Mouse (Mus musculus) heart, adult 9 months (tissue): ENCODE measurements around the gene Pnmal1.
"Not testable (repeated sequence)": the region's sequence is repeated elsewhere in the genome, so short reads cannot be mapped to it uniquely, and the experiment has no call there.

Experiments used
- DNase-seq, 2 experiments: peaks; one replicate each; pipeline ENCODE4 v3.0.0; 2022; ENCODE audit warnings: low spot score in 2 of 2

The Pnmal1 gene

DNA sequence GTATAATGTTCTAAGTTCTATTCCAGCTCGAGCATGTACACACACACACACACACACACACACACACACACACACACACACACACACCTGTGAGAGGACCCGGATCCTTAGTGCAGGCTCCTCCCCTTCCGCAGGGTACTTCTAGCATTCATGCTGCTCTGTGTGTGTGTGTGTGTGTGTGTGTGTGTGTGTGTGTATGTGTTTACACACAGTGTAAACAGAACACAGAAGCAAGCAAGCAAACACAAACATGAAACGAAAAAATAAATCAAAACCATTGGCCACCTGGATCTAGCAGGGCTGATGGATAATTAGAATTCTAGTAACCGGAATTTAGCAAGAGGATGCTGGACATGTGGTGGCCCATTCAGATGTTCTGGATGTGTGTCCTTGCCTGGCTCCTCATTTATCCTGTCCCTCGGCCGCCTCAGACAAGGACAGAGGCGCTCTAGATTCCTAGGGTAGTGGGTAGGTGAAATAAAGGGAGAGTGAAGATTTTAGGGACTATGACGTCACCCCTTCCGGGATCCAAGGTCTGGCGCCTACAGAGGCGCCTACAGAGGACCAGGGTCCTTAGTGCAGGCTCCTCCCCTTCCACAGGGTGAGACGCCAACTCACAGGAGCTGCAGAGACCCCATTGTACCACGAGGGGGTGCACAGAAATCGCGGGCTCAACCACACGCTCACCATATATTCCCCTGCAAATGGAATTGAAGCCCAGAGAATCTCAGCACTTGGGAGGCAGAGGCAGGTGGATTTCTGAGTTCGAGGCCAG lies 8.4 kb upstream of the Pnmal1 start:
- DNase-seq: peak; percentile 71 to 84

DNA sequence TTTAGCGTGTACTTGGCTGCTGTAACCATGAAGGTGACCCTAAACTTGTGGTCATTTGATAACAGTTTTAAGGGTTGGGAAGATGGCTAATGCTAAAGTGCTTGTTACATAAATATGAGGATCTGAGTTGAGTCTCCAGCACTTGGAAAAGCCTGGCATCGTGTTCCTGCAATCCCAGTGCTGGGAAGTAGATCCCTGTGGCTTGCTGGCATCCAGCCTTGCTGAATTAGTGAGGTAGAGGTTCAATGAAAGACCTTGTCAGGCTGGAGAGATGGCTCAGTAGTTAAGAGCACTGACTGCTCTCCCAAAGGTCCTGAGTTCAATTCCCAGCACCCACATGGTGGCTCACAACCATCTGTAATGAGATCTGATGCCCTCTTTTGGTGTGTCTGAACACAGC lies 5.7 kb upstream of the Pnmal1 start:
- not testable (repeated sequence) for DNase-seq

DNA sequence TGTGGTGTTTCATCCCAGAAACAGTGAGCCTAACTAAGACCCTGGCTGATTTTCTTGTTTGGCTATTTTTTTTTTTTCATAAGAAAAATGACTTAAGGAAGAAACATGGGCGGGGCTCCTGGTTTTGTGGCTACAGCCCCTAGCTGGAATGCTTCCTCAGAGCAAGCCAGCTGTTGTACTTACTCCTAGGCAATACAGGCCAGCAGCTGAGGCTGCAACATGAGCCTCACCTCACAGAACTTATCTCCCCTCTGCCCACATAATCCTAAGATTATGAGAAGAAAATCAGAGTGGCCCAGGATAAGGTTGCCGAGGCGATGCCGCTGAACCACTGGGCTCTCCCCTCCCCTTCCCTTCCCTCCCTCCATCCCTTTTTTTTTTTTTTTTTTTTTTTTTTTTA lies 3.8 kb upstream of the Pnmal1 start:
- DNase-seq: no peak

DNA sequence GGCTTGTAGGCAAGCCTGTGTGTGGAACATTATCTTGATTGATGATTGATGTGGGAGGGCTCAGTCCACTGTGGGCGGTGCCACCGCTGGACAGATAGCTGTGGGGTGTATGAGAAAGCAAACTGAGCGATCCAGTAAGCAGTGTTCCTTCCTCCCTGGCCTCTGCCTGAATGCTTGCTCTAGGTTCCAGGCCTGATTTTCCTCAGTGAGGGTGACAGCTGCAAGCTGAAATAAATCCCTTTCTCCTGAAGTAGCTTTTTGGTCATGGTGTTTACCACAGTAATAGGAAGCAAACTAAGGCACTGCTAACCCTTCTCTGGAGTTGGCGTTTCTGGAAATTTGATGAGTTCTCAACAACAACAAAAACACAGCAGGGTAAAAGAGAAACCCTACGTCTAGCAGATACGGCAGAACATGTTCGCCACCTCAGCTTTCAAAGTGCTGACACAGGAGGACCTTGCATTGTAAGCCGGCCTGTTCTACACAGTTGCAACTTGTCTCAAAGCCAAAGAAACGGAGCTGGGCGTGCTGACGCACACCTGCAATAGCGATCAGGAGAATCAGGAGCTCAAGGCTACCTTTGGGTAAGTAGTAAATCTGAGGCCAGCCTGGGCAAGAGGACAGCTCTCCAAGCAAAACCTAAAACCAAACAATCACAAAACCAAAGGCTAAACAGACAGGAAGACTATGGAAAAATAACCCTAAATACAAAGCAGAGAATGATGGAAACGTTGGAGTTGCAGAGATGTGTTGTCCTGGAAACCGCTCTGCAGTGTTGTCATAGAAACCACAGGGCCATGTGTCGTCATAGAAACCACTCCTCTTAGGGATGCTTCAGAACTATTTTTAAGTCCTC lies 2.8 kb upstream of the Pnmal1 start:
- no peak for DNase-seq

DNA sequence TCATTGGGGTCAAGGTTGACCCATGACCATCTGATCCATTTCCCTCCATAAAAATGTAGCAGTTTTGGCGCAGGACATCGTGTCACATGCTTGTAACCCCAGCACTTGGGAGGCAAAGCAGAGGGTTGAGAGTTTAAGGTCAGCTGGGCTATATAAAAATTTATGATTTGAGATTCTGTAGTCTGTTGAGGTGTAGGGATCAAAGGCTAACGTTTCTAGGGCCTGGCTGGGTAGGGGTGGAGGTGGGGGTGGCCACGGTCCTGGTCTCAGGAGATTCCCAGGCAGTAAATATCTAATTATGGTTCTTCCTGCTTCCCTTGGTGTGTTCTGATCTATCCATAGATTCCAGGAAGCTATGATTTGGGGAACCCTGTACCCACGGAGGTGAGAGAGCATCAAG lies 2.2 kb downstream of the Pnmal1 start:
- no peak for DNase-seq

DNA sequence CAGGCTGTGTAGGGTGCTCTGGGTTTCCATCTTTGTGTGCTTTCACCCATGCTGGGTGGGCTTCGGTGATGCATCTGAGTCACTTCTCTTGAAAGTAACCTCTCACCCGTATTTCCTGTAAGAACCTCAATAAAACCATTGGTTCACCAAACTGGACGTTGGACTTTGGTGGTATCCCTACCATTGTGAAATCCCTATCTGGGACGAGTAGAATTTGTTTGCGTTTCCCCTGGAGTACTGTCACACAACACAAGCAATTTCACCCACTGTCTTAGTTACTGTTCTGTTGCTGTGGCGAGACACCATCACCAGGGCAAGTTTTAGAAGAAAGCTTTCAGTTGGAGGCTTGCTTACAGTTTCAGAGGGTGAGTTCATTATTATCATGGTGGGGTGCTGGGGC lies 8.9 kb downstream of the Pnmal1 start:
- DNase-seq: no peak

DNA sequence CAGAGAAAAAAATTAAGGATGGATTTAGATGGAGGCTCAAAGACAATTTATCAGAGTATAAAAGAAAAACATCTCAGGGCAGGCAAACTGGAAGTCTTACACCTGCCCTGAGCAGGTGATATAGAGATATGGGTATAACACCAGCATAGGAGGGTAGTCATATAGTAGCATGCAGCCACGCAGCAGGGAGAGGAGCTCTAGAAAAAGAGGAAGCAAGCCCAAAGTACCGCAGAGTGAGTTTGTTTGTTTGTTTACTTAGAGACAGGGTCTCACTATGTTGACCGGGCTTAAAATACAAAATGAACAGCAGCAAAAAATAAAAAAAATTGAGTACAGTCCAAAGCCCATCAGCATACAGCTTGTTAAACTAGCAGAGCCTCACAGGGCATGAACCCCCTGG lies 11.7 kb downstream of the Pnmal1 start:
- no peak for DNase-seq

DNA sequence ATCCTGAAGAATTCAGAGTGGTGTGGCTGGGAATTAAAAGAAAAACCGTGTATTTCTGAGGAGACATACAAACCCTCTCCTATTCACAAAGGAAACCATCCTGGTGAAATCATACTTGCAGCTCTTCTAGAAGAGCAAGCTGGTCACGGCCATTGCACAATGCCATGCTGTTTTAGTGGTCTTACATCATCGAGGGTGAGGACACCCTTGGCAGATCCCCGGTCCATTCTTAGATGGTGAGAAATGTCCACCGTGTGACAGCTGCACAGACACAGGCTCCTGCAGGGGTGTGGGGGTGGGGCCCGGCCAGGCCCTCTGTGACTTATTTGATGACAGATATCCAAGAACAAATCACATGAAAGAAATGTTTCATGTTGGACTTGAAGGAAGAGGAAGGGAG lies 14.5 kb downstream of the Pnmal1 start:
- DNase-seq: peak; percentile 65 to 74

DNA sequence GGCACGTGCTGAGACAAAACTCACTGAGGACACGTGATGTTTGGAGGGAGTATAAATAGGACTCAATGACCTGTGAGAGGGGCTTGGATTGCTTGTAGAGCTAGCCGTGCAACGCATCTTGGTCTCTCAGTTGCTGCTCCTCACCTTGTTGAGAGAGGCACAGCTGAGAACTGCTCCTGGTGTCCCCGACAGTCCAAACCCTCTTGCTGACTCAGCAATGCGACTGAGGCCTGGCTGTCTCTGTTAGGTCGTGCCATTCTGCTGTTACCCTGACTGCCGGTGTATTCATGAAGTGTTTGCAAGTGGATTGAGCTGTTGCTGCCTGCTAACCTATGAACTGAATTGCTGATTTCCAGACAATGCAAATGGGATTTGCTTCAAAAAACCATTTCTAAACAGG lies 16.8 kb downstream of the Pnmal1 start:
- no peak for DNase-seq

DNA sequence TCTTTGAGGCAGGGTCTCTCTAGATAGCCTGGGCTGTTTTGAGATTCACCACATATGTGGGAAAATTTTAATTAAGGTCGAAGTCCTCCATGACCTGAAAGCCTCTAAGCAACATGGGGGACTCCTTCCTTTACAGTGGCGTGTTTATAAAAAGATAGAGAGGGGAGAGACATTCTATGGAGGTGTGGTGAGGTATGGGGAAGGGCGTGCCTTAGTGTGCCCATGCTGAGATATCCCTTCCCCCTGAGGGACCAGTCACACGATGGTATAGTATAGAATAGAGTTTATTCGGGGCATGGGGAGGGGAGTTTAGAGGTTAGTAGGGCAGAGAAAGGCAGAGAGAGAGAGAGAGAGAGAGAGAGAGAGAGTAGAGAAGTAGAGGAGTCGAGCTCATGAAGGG lies 18.7 kb downstream of the Pnmal1 start:
- no peak for DNase-seq

DNA sequence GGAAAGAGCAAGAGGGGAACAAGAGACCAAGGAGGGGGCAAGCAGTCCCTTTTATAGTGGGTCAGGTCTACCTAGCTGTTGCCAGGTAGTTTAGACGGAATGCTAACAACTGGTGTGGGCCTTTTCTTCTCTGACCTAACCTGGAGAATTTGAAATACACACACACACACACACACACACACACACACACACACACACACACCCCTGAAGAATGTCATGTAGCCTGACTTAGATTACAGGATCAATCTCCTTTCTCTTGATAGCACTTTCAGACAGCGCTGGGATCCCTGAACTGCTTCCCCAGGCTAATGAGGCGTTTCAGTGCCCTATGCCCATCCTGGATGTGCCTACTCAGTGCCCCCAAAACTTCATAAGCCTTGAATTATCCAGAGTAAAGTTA lies 19.1 kb downstream of the Pnmal1 start:
- no peak for DNase-seq

DNA sequence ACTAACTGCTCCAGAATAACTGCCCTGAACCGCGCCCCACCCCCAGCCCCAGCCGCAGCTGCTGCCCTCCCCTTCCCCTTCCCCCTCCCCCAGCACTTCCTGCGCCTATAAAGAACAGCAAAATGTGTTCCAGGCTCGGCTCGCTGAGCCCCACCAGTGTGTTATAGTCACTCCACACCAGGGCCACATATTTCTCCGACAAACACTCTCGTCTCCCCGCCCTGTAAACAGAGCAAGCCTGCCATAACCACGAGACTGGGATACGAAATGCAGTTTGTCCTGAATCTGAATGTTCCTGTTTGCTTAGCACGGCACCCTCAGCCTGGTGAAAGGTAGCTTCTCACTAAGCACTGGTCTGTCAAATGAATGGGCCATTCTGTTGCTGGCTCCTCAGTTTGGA lies 20.9 kb downstream of the Pnmal1 start:
- DNase-seq: peak; percentile 23 to 34

DNA sequence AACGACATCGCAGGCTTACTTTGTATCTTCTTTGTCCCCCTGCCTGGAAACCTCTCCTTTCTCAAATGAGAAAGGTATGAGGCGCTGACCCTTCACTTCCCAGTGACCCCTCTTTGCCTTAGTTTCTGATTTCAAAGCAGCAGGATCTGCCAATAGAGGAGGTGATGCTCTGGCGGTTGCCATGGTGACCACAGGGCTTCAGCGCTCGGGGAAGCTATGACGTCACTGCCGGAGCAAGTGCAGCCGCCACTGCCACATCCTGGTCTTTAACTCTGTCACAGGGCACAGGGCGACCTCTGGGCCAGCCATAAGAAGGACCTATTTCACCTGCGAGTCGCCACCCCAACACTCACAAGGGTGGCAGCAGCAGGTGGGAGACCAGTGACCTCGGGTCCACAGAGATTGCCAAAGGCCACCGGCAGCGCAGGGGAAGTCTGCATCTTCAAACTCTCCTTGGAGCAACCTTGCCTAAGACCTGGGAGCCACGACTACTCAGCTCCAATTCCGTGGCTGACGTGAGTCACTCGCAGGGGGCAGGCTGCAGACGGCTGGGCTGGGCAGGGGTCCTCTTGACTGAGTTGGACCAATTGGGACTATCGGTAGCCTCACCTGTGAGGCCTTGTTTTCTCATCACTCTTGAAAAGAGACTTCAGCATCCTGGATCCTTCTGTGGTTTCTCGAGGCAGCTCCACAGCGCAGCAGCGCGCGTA lies 23.5 kb downstream of the Pnmal1 start, which contains the start of gene Gm42372:
Gm42372 (plus strand) TSS at position 228 of the 710 bp plus-strand sequence.
- DNase-seq: no peak

DNA sequence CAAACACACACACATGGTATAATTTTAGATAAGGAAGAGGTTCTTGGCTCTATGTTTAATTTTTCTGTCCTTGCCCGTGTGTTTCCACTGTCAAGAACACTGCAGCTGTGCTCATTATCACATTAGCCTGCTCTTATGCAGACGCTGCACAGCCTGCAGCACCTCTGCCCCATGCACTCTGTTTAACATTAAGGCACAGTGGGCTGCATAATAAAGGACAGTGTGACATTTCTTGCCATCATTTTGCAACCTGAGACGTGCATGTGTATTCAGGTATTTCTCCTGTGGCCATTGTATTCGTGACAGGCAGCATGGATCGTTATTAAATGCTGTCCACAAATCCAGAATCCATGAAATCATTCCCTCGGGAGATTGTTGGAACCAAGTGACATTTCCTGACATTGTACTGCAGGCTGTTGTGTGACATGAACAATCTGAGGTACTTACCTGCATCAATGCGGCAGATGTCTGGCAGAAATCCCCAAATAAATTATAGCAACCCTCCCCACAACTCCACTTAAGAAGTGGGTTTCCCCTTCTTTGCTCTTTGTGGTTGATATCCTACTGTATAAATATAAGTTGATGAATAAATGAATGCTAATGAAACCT lies 28.2 kb downstream of the Pnmal1 start:
- DNase-seq: peak in 1 of 2 experiments; percentile 15

DNA sequence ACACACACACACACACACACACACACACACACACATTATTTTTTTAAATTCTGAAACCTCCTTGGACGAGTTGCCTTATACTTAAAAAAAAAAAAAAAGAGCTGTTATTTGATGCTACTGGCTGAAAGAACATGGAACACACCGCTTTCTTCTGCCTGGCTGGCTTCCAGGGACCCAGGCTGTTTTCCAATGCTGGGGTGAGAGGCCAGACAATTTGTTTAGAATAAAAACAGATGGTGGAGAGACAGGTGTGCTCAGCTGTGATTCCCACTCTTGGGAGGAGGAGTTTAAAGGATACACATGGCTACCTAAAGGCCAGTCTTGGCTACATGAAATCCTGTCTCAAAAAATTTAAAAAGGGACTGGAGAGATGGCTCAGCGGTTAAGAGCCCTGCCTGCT lies 28.9 kb downstream of the Pnmal1 start:
- DNase-seq: peak; percentile 63 to 68

DNA sequence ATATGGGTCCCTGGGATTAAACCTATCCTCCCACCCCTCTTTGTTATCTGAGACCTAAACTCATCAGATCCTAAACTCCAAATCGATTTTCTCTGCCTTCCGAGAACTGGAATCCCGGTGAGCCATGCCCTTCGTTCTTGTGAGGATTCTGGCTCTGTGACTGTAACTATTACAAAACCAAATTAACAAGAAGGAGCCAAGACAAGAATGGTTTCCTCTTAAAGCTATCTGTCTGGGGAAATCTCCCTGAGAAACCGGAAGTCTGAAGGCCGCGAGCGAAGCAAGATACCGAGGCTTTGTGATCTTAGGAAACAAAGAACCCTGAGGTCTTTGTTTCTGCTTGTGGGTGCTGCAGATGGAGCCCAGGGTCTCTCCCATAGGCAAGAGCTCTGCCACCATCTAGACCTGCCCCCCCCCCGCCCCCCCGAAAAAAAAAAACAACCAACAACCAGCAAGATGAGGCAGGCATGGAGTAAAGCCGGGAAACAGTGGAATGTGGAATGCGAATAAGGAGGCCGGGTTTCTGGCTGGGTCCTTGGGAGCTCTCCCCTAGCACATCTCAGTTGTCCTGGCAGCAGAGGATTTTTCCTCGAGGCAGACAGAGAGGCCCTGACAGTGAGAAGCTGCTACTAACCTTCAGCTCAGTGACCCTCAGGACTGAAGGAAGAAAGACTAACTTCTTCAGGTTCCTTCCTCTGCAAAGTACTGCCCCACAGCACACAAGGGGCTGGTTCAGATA lies 30.7 kb downstream of the Pnmal1 start:
- DNase-seq: peak in 1 of 2 experiments; percentile 13

DNA sequence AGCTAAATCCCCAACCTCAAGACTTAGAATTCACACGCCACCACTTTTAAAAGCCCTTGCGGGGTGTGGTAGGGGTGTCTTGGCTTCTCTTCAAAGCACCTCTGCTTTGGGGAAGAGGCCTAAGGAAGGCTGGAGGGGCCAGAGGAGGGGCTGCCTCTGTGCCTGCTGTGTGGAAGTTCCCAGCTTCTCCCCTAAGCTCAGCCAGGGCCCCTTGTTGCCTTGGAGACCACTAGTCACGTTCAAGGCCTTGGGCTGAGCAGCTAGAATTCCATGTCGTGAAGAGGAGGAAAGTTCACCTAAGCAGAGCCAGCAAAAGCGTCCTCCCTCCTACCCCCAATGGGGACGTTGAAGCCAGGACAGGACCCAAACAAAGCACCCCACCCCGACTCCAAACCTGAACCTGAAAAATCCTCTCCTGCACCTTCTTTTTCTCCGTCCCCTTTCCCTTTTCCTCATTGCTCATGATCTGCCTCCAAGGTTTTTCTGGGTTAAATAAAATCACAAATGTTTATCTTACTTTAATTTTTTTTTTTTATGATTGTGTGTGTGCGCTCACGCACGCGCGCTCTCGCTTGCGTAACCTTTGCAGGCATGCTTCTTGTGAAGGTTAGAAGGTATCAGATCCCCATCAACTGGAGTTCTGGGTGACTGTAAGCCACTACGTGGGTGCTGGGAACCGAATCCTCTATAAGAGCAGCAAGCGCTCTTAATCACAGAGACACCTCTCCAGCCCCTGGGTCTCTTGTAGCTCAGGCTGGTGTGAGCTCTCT lies 32.4 kb downstream of the Pnmal1 start:
- DNase-seq: no peak

DNA sequence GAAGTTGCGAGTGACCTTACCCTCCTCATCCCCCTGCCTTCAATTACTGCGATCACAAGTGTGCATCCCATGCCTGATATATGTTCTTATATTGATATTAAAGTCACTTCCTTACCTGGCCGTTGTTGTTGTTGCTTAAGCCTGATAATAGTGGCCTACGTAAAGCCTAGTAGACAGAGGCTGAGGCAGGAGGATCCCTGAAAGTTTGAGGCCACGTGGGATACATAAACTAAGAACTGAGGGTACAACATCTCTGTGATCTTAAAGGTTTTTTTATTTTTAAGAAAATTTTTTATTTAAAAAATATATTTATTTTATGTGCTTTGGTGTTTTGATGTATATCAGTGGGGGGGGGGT lies 33.0 kb downstream of the Pnmal1 start, which contains the start of gene Ccdc8:
Ccdc8 (plus strand) TSS at position 258 of the 357 bp plus-strand sequence.
- no peak for DNase-seq

DNA sequence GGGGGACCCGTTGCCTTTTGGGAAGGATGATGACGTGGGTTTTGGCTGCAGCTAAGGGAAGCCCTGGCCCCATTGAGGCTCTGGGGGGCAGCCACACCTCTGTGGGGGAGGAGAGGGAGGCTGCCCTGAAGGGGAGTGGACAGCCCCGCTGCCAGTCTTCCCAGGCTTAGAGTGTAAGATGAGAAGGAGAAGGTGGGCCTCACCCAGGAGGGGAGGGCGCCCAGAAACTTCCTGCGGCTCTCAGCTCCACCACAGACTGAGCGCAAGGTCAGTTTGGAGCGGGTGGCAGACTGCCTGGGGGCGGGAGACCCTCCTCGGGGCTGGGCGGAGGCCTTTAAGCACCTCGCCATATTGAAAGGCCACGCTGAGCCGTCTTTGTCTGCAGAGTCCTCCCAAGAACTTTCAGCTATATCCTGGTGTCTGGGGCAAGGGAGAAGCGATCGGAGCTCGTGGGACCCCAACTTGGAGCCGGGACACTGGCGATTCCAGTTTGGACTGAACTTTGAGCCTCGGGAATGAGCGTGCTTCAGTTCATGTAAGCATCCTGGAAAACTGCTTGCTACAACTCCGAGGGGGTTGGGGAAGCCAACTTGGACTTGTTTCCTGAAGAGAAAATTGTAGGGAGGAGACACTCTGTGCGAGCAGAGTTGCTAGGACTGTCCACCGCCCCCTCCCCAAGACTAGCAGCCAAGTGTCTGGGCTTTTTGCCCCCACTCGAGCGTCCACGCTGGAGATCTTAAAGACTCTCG lies 34.3 kb downstream of the Pnmal1 start:
- DNase-seq: peak; percentile 87 to 89

DNA sequence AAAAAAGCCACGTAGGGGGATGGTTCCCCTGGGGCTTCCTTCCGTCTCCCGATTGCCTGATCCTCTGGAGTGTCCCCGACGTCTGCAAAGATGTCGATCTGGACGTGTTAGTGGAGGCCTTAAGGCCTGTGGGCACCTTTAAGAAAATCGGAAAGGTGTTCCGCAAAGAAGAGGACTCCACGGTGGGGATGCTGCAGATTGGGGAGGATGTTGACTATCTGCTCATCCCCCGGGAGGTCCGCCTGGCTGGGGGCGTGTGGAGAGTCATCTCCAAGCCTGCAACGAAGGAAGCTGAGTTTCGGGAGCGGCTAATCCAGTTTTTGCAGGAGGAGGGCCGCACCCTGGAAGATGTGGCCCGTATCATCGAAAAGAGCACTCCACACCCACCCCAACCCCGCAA lies 34.9 kb downstream of the Pnmal1 start:
- no peak for DNase-seq
